Mouse (Mus musculus): ENCODE results near the gene Ralgps1. TPM values are rescaled to one million over a fixed set of nuclear protein-coding genes. Genes with fewer than 3 reads are reported as not detected.

The Ralgps1 gene
- total RNA-seq, 1 experiment from 2014 or later = 13.8 TPM

Other genes with a start within 250 kb of the Ralgps1 start
- 0.25 and 2.2 TPM in 2 replicates for gene Garnl3, start 239.8 kb downstream of the Ralgps1 start, total RNA-seq (2017)
- 0.12 and 0.37 TPM in 2 replicates for gene Angptl2, start 155.4 kb downstream of the Ralgps1 start, total RNA-seq (2017)
- gene Zbtb34, start 59.8 kb upstream of the Ralgps1 start, total RNA-seq (2017) = 4.5 and 4.8 TPM in 2 replicates
- 25.2 and 26.2 TPM in 2 replicates for gene Zbtb43, start 97.1 kb upstream of the Ralgps1 start, total RNA-seq (2017)

Measured in neutrophil, adult 5-6 weeks (primary cell).